ENCODE assay signal across 9 mouse cellular contexts in genomic region chr10:79794491-79794931, GRCm38 (mm10). TPM values are rescaled to one million over a fixed set of nuclear protein-coding genes. Genes with fewer than 3 reads are reported as not detected.
DNase-seq lines count a peak whose midpoint lies in the region; ATAC-seq and TF ChIP-seq lines count a peak whose summit lies in the region.
"Had no signal": no experiment of that assay in that cellular context is flagged by ENCODE, and none has a peak within 500 bp of the region (broad histone marks: within the 10 kb centered on the region; RNA-seq: fewer than 3 reads in every experiment).

No protein-coding gene starts in this region.

- H3K79me2 ChIP-seq in liver, adult 2 months (ENCODE audit: control insufficient read depth, insufficient read depth, low read length): no peaks in the 10 kb centered on the region

- WGBS in liver, adult 2 months: 53% methylated on average over 10 of the region's 10 CpGs
- 18% methylated on average over 10 of the region's 10 CpGs for WGBS in heart, postnatal 0 days
- WGBS in midbrain, embryonic 12.5 days: 3% methylated on average over 10 of the region's 10 CpGs

- TF ChIP-seq CTCF in liver, adult 2 months (IDR thresholded peaks at IDR 0.05; ENCODE audit: low read depth, low read length): no peak
- no peak for TF ChIP-seq CTCF in embryonic fibroblast, embryonic 13.5 days (IDR thresholded peaks at IDR 0.05; ENCODE audit: borderline replicate concordance, insufficient read depth, low read length)
- TF ChIP-seq CTCF in heart, postnatal 0 days (IDR thresholded peaks at IDR 0.05; ENCODE audit: low read depth): no peak

- no peaks in the 10 kb centered on the region for H3K4me1 ChIP-seq in liver, adult 2 months (ENCODE audit: control insufficient read depth, insufficient read depth, low read length)
- no peaks in the 10 kb centered on the region for H3K4me1 ChIP-seq in embryonic fibroblast, embryonic 13.5 days (ENCODE audit: control insufficient read depth, insufficient read depth, low read length)
- peaks cover 8% of the 10 kb centered on the region for H3K4me1 ChIP-seq in heart, postnatal 0 days (ENCODE audit: control insufficient read depth, insufficient read depth)
- H3K4me1 ChIP-seq in midbrain, embryonic 12.5 days: peaks cover 37% of the 10 kb centered on the region

- peak overlapping the region; percentile 70 for H3K4me3 ChIP-seq in liver, adult 2 months (ENCODE audit: insufficient read depth, low read depth, low read length)
- H3K4me3 ChIP-seq in embryonic fibroblast, embryonic 13.5 days (ENCODE audit: insufficient read depth, low read length): peak overlapping the region; percentile 67
- peak overlapping the region; percentile 85 for H3K4me3 ChIP-seq in heart, postnatal 0 days (ENCODE audit: low read depth, low read length)
- H3K4me3 ChIP-seq in midbrain, embryonic 12.5 days: peak overlapping the region; percentile 82

- peak overlapping the region; percentile 35 for H3K9ac ChIP-seq in liver, adult 2 months (ENCODE audit: low read depth, low read length)
- peak overlapping the region; percentile 81 for H3K9ac ChIP-seq in heart, postnatal 0 days (replicated peaks; ENCODE audit: low read depth, low read length)
- H3K9ac ChIP-seq in midbrain, embryonic 12.5 days (replicated peaks): peak overlapping the region; percentile 94

- H3K4me2 ChIP-seq in heart, postnatal 0 days (ENCODE audit: low read depth, low read length): peak overlapping the region; percentile 93
- peak overlapping the region; percentile 68 for H3K4me2 ChIP-seq in midbrain, embryonic 12.5 days (replicated peaks)

- 0 out of 2 replicates have a peak, but pooled peaks cover 5% of the 10 kb centered on the region for H3K27me3 ChIP-seq in liver, adult 2 months (ENCODE audit: control insufficient read depth, insufficient read depth, low read length)
- H3K27me3 ChIP-seq in heart, postnatal 0 days (ENCODE audit: control insufficient read depth, insufficient read depth, low read length): no peaks in the 10 kb centered on the region
- H3K27me3 ChIP-seq in midbrain, embryonic 12.5 days: no peaks in the 10 kb centered on the region
- H3K27me3 ChIP-seq: Patski had no signal

- ATAC-seq in heart, postnatal 0 days (ENCODE audit: insufficient read depth, low read depth): peak; percentile 75
- ATAC-seq in midbrain, embryonic 12.5 days (ENCODE audit: low FRiP score, low read depth): peak; percentile 50
- ATAC-seq: Patski had no signal

- H3K36me3 ChIP-seq in liver, adult 2 months (ENCODE audit: control insufficient read depth, insufficient read depth, low read length): no peaks in the 10 kb centered on the region
- no peaks in the 10 kb centered on the region for H3K36me3 ChIP-seq in heart, postnatal 0 days (replicated peaks; ENCODE audit: control insufficient read depth, insufficient read depth, low read length)
- H3K36me3 ChIP-seq in midbrain, embryonic 12.5 days: no peaks in the 10 kb centered on the region; the same call in 1 of the 2 replicates

- DNase-seq in liver, adult 2 months (ENCODE audit: extremely low read depth, low read depth, low spot score): no peak
- DNase-seq in liver: no peak
- no peak for DNase-seq in heart, postnatal 0 days (ENCODE audit: low spot score)
- peak; percentile 89 to 95 for DNase-seq in kidney, postnatal 25 days
- peak; percentile 59 for DNase-seq in urinary bladder, postnatal 25 days (ENCODE audit: low spot score)
- DNase-seq in layer of hippocampus, adult 18-20 months (ENCODE audit: low spot score in 2 of 2): no peak

- TF ChIP-seq EP300 in heart, postnatal 0 days (IDR thresholded peaks at IDR 0.05; ENCODE audit: low read depth): peak; percentile 63

- no peak for TF ChIP-seq POLR2A in liver, adult 2 months (IDR thresholded peaks at IDR 0.05; ENCODE audit: extremely low read depth, insufficient read depth, low read length)
- TF ChIP-seq POLR2A in embryonic fibroblast, embryonic 13.5 days (IDR thresholded peaks at IDR 0.05; ENCODE audit: low read depth, low read length): peak; percentile 77

- H3K9me3 ChIP-seq in heart, postnatal 0 days (replicated peaks; ENCODE audit: control insufficient read depth, low read length): no peaks in the 10 kb centered on the region
- H3K9me3 ChIP-seq in midbrain, embryonic 12.5 days: no peaks in the 10 kb centered on the region

- H3K27ac ChIP-seq in liver, adult 2 months (replicated peaks; ENCODE audit: insufficient read depth, low read depth, low read length): no peak overlapping the region
- H3K27ac ChIP-seq in embryonic fibroblast, embryonic 13.5 days (ENCODE audit: insufficient read depth, low read length): peak overlapping the region; percentile 58
- peak overlapping the region; percentile 83 for H3K27ac ChIP-seq in heart, postnatal 0 days (ENCODE audit: low read depth)
- H3K27ac ChIP-seq in midbrain, embryonic 12.5 days (replicated peaks): peak overlapping the region; percentile 87

RNA-seq across cellular contexts. Expression of gene Palm, which starts 1.1 kb away (rescaled TPM):
- 0.81 and 0.92 TPM in 2 replicates for total RNA-seq in liver, adult 2 months (2014; rRNA removed)
- 1.9 and 3.0 TPM in 2 replicates for polyA plus RNA-seq in liver, adult 2 months (2012; rRNA removed)
- polyA plus RNA-seq in embryonic fibroblast, embryonic 13.5 days (2011; ENCODE audit: insufficient read length, low read depth, missing spikeins): 45.2 and 54.0 TPM in 2 replicates
- 31.2 and 52.3 TPM in 2 replicates for total RNA-seq in heart, postnatal 0 days (2014; rRNA removed; ENCODE audit: low replicate concordance)
- polyA plus RNA-seq in heart, postnatal 0 days (2015; fragmentation: Nextera tagmentation; extraction: Ambion mirVana): 39.8 and 44.0 TPM in 2 replicates
- 198 and 204 TPM in 2 replicates for polyA plus RNA-seq in midbrain, embryonic 12.5 days (2016; fragmentation: Nextera tagmentation; extraction: Ambion mirVana)
- total RNA-seq in layer of hippocampus, adult 18-20 months (2021): 100 to 1,000 TPM; 293 to 314 TPM

RNA-seq across cellular contexts. Expression of gene Prss57, which starts 3.8 kb away (rescaled TPM):
- not detected in 2 replicates for total RNA-seq in liver, adult 2 months (2014; rRNA removed)
- not detected in 2 replicates for polyA plus RNA-seq in liver, adult 2 months (2012; rRNA removed)
- polyA plus RNA-seq in embryonic fibroblast, embryonic 13.5 days (2011; ENCODE audit: insufficient read length, low read depth, missing spikeins): not detected in 2 replicates
- 1.3 and 1.4 TPM in 2 replicates for total RNA-seq in heart, postnatal 0 days (2014; rRNA removed; ENCODE audit: low replicate concordance)
- polyA plus RNA-seq in heart, postnatal 0 days (2015; fragmentation: Nextera tagmentation; extraction: Ambion mirVana): not detected in 2 replicates
- polyA plus RNA-seq in midbrain, embryonic 12.5 days (2016; fragmentation: Nextera tagmentation; extraction: Ambion mirVana): 0.27 TPM in 1 of 2 replicates, not detected in the other
- under 1 TPM; 0.61 to 0.89 TPM for total RNA-seq in layer of hippocampus, adult 18-20 months (2021)
- polyA plus RNA-seq: Patski had no signal

RNA-seq across cellular contexts. Expression of gene Fstl3, which starts 17.4 kb away (rescaled TPM):
- 0.09 and 0.27 TPM in 2 replicates for total RNA-seq in liver, adult 2 months (2014; rRNA removed)
- 0.18 and 0.60 TPM in 2 replicates for polyA plus RNA-seq in liver, adult 2 months (2012; rRNA removed)
- polyA plus RNA-seq in embryonic fibroblast, embryonic 13.5 days (2011; ENCODE audit: insufficient read length, low read depth, missing spikeins): 21.9 and 42.7 TPM in 2 replicates
- 21.4 and 28.0 TPM in 2 replicates for total RNA-seq in heart, postnatal 0 days (2014; rRNA removed; ENCODE audit: low replicate concordance)
- 13.2 and 13.7 TPM in 2 replicates for polyA plus RNA-seq in heart, postnatal 0 days (2015; fragmentation: Nextera tagmentation; extraction: Ambion mirVana)
- 1.0 and 1.6 TPM in 2 replicates for polyA plus RNA-seq in midbrain, embryonic 12.5 days (2016; fragmentation: Nextera tagmentation; extraction: Ambion mirVana)
- 1 to 10 TPM; 1.8 to 2.5 TPM for total RNA-seq in layer of hippocampus, adult 18-20 months (2021)

RNA-seq across cellular contexts. Expression of gene Misp, which starts 26.3 kb away (rescaled TPM):
- 0.18 and 0.40 TPM in 2 replicates for total RNA-seq in liver, adult 2 months (2014; rRNA removed)
- polyA plus RNA-seq in liver, adult 2 months (2012; rRNA removed): 0.16 and 0.51 TPM in 2 replicates
- not detected in 2 replicates for polyA plus RNA-seq in embryonic fibroblast, embryonic 13.5 days (2011; ENCODE audit: insufficient read length, low read depth, missing spikeins)
- total RNA-seq in heart, postnatal 0 days (2014; rRNA removed; ENCODE audit: low replicate concordance): not detected in 2 replicates
- 0.08 and 0.41 TPM in 2 replicates for polyA plus RNA-seq in heart, postnatal 0 days (2015; fragmentation: Nextera tagmentation; extraction: Ambion mirVana)
- 0.94 and 1.0 TPM in 2 replicates for polyA plus RNA-seq in midbrain, embryonic 12.5 days (2016; fragmentation: Nextera tagmentation; extraction: Ambion mirVana)
- 1 to 10 TPM in 1 of 2 experiments, under 1 TPM in 1; 0.54 to 1.3 TPM for total RNA-seq in layer of hippocampus, adult 18-20 months (2021)

RNA-seq across cellular contexts. Expression of gene Rnf126, which starts 27.8 kb away (rescaled TPM):
- 7.6 and 11.7 TPM in 2 replicates for total RNA-seq in liver, adult 2 months (2014; rRNA removed)
- 65.1 and 70.6 TPM in 2 replicates for polyA plus RNA-seq in liver, adult 2 months (2012; rRNA removed)
- polyA plus RNA-seq in embryonic fibroblast, embryonic 13.5 days (2011; ENCODE audit: insufficient read length, low read depth, missing spikeins): 38.4 and 39.5 TPM in 2 replicates
- 38.6 and 67.5 TPM in 2 replicates for total RNA-seq in heart, postnatal 0 days (2014; rRNA removed; ENCODE audit: low replicate concordance)
- 35.9 and 37.6 TPM in 2 replicates for polyA plus RNA-seq in heart, postnatal 0 days (2015; fragmentation: Nextera tagmentation; extraction: Ambion mirVana)
- polyA plus RNA-seq in midbrain, embryonic 12.5 days (2016; fragmentation: Nextera tagmentation; extraction: Ambion mirVana): 98.8 and 104 TPM in 2 replicates
- total RNA-seq in layer of hippocampus, adult 18-20 months (2021): 10 to 100 TPM; 84.9 to 87.3 TPM

Comparison
In these comparisons a context has a peak if more than half of its experiments do, and no peak if none do; other contexts are left out.
1. DNase-seq: peak in kidney, postnatal 25 days (2 of 2) and urinary bladder, postnatal 25 days (single experiment); none in liver, adult 2 months (single experiment), liver (single experiment), heart, postnatal 0 days (single experiment) and layer of hippocampus, adult 18-20 months (0 of 2).
2. H3K9ac ChIP-seq: peak in every context shown above with its lines; median percentile 94 in midbrain, embryonic 12.5 days; 81 in heart, postnatal 0 days; 35 in liver, adult 2 months.
3. RNA of gene Palm, which starts 1.1 kb away (polyA plus RNA-seq): 198 to 204 TPM in midbrain, embryonic 12.5 days, 45.2 to 54.0 TPM in embryonic fibroblast, embryonic 13.5 days and 39.8 to 44.0 TPM in heart, postnatal 0 days; 1.9 to 3.0 TPM in liver, adult 2 months; every median in the first group is over 10 times any median in the second.
4. Peak in every context shown above with its lines, with median percentiles within 50 percentile points of each other: H3K4me3 ChIP-seq.